Mouse (Mus musculus) adrenal gland, postnatal 25 days (tissue): ENCODE measurements at regions not wholly inside any gene's neighbourhood (a gene's known extent, or its start where the extent isn't known, plus 50 kb on each side); places are given as distances from the start of the nearest gene placed in this dataset.

Experiments
- DNase-seq: peaks from one replicate; pipeline ENCODE4 v3.0.0; 2021; ENCODE audit warnings: mixed read lengths

GRCm38 (mm10) chr8:56682564-56682963, 131.7 kb downstream of the Fbxo8 start:
- no peak for DNase-seq

GRCm38 (mm10) chr8:56684352-56684751, 133.5 kb downstream of the Fbxo8 start:
- no peak for DNase-seq

- no peak for DNase-seq
Measured at GRCm38 (mm10) chr8:56695436-56695835, 144.5 kb downstream of the Fbxo8 start.

- DNase-seq = no peak
Measured at GRCm38 (mm10) chr8:56700580-56701145, 149.8 kb downstream of the Fbxo8 start.

GRCm38 (mm10) chr8:56706377-56706776, 155.5 kb downstream of the Fbxo8 start:
- DNase-seq = no peak

- no peak for DNase-seq
Measured at GRCm38 (mm10) chr8:56706941-56707706, 156.2 kb downstream of the Fbxo8 start.

- no peak for DNase-seq
Measured at GRCm38 (mm10) chr8:56720001-56720400, 169.1 kb downstream of the Fbxo8 start.

- DNase-seq = no peak
Measured at GRCm38 (mm10) chr8:56722473-56723236, 171.8 kb downstream of the Fbxo8 start.

- DNase-seq = no peak
Measured at GRCm38 (mm10) chr8:56724607-56725006, 173.7 kb downstream of the Fbxo8 start.

GRCm38 (mm10) chr8:56733318-56733717, 182.4 kb downstream of the Fbxo8 start:
- DNase-seq = no peak

GRCm38 (mm10) chr8:56735021-56735420, 184.1 kb downstream of the Fbxo8 start:
- no peak for DNase-seq

- no peak for DNase-seq
Measured at GRCm38 (mm10) chr8:56767034-56767433, 216.1 kb downstream of the Fbxo8 start.

- DNase-seq = no peak
Measured at GRCm38 (mm10) chr8:56784441-56784840, 233.6 kb downstream of the Fbxo8 start.

GRCm38 (mm10) chr8:56789549-56790270, 238.8 kb downstream of the Fbxo8 start:
- DNase-seq = no peak

GRCm38 (mm10) chr8:56832651-56833050, 281.8 kb downstream of the Fbxo8 start:
- no peak for DNase-seq

- no peak for DNase-seq
Measured at GRCm38 (mm10) chr8:56833129-56833528, 282.2 kb downstream of the Fbxo8 start.

GRCm38 (mm10) chr8:56883449-56883848, 332.6 kb downstream of the Fbxo8 start:
- DNase-seq = no peak

GRCm38 (mm10) chr8:56884195-56884594, 333.3 kb downstream of the Fbxo8 start:
- no peak for DNase-seq

- DNase-seq = no peak
Measured at GRCm38 (mm10) chr8:56893638-56894037, 342.7 kb downstream of the Fbxo8 start.

GRCm38 (mm10) chr8:56915362-56915761, 364.5 kb downstream of the Fbxo8 start:
- no peak for DNase-seq

- DNase-seq = no peak
Measured at GRCm38 (mm10) chr8:56915989-56916388, 365.1 kb downstream of the Fbxo8 start.

- DNase-seq = no peak
Measured at GRCm38 (mm10) chr8:56924724-56925123, 373.8 kb downstream of the Fbxo8 start.

GRCm38 (mm10) chr8:56927166-56927565, 376.3 kb downstream of the Fbxo8 start:
- no peak for DNase-seq
